Mouse (Mus musculus): ENCODE measurements around the gene Ankmy1. TPM values are rescaled to one million over a fixed set of nuclear protein-coding genes. Genes with fewer than 3 reads are reported as not detected.

Gene Ankmy1
- total RNA-seq, 2 experiments from 2014 or later: 0.16 TPM; not detected in 1

DNA sequence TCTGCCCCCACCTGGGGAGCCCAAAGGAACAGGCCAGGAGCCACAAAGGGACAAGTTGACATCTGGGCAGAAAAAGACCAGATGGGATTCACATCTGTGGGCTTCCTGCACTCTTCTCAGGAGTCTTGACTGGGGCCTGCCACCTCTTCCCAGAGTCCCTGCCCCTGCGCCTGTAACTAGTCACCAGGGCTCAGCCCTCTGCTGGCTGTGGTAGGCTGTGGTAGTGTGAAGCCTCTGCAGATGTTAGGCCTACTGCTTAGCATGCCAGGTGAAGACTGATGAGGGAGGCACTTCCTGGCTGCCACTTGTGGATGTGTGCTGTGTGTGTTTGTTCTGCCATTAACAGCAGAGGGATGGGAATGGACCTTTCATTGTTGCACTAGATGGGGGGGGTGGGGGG, 9.6 kb upstream of the Ankmy1 start:
- DNase-seq (ENCODE audit: extremely low spot score in 1 of 2, low spot score in 1 of 2): no peak

DNA sequence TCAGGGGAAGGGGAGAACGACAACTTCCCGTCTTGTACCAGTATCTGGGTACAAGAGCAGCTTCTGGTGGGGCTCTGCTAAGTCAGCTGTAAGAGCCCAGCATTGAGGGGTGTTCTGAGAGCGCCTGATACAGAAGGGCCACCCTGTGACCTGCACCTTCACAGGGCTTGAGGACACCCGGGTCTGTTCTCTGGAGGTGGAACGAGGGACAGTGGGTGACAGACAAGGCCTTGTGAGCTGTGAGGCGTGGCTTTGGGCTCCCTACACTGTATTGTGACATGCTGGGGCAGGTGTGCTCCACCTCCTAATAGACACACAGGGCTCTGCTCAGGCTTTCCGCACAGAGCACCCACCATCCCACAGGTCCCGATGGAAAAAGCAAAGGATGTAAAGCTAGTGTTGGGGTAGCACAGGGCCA, 9.0 kb upstream of the Ankmy1 start:
- DNase-seq (ENCODE audit: extremely low spot score in 1 of 2, low spot score in 1 of 2): no peak

DNA sequence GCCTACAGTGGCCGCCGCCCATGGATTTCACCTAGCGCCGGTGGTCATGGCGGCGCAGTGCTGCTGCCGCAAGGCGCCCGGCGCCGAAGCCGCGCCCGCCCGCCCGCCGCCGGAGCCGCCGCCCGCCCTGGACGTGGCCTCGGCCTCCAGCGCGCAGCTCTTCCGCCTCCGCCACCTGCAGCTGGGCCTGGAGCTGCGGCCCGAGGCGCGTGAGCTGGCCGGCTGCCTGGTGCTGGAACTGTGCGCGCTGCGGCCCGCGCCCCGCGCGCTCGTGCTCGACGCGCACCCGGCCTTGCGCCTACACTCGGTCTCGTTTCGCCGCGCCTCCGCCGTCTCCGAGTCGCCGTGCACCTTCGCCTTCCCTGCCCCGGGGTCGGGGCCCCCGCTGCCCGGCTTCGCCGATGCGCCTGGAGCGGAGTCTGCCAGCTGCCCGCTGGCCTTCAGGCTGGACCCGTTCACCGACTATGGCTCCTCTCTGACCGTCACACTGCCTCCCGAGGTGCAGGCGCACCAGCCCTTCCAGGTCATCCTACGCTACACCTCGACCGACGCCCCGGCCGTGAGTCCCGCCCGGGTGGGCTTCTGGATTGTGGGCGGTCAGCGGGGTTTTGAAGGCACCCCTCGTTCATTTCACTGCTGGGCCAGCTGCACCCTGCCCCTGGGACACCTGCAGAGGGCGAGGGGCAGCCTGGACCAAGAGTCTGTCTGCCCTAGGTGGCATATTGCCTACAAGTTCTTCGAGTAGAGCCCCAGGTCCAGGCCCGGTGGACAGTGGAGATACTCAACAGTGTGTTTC, 8.4 kb upstream of the Ankmy1 start:
- DNase-seq (ENCODE audit: extremely low spot score in 1 of 2, low spot score in 1 of 2): peak; percentile 60 to 64

DNA sequence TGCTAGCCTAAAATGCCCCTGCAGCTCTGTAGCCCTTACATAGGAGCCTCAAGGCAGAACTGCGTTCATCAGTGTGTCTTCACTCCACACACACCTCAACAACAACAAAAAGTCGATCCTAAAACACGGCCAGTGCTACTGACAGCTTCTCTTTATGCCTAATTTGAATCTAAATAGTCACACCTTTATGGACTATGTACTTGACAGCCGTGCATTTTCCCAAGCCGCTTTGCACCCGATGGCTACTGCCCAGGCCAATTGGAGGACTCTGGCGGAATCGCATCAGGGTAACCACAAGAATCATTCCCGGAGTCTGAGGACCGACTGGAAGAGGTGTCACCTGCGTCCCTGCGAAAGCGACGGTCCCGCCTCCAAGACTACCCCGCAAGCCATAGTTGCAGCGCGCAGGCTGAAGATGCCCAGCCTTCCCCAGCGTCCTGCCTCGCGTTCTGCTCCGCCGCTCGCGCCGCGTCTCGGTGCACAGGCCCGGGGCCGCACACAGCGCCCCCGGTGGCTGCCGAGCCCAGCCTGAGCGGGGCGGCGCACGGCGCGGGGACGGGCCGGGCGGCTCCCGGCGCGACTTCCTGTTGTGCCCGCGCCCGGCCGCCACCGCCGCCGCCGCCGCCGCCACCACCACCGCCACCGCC, 7.7 kb upstream of the Ankmy1 start, which contains the start of gene Rnpepl1:
Rnpepl1 (plus strand) TSS at position 545 of the 647 bp plus-strand sequence.
- DNase-seq (ENCODE audit: extremely low spot score in 1 of 2, low spot score in 1 of 2): peak; percentile 61 to 66

DNA sequence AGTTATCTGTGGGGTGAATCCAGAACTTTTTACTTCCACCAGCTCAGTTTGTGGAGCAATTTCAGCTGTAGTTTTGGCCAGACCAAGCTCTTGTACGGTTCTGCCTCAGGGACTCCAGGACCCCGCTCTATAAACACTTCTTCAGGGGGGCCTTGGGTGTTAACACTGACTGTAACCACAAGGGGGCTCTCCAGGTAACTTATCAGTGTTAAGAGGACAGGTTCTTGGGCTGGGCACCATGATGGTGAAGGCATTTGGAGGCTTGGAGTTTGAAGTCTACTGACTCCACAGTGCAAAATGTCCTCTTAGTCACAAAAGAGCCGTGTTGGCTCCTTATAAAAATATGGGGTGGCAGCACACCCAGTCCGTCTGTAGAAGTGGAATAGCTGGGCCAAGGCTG, 6.4 kb upstream of the Ankmy1 start:
- DNase-seq (ENCODE audit: extremely low spot score in 1 of 2, low spot score in 1 of 2): no peak

DNA sequence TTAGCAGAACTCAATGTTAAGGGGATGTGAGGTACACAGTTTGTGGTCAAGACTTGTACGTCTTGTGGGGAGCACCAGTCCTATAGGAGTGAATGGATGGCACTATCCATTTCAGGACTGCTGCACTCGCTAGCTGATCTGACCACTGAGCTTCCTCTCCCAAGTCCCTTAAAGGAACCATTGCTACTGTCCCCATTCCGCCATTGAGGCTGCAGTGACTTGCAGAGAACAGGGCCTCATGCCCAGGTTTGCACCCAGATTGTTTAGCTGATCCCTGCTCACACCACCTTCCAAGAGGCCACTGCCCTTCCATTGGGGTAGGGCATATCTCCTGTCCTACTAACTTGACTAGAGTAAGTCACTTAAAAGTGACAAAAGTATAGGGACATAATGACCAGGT, 6.0 kb upstream of the Ankmy1 start:
- no peak for DNase-seq (ENCODE audit: extremely low spot score in 1 of 2, low spot score in 1 of 2)

DNA sequence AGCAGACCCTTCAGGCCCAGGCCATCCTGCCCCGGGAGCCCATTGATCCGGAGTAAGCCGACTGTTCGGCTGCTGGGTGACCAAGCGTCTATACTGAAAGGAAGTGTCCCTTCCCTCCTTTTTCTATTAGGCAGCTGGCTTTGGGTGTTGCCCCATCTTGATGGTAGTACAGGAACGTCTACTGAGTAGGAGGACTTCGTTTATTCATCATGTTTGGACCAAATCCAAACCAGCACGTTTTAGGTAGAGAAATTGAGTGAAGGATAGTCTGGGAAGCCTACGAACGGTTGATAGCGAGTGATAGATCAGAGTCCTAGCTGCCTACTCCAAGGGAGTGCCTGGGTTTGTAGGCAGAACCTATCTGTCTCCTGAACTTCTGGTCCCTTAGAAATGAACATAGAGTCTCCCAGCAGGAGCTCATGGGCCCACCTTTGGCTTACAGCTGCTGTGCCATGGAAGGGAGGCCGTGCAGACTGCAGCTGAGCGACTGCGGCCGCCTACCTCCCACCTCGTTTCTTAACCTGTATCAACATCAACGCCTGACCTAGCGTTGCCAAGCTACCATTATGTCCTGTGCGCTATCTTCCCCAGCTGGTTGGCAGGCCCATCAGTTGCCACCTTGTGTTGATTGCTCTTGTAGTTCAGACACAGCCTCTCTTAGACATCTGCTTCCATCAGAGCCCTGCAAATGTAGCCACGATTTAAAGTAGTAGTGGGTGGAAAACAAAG, 5.1 kb upstream of the Ankmy1 start:
- DNase-seq (ENCODE audit: extremely low spot score in 1 of 2, low spot score in 1 of 2): no peak

DNA sequence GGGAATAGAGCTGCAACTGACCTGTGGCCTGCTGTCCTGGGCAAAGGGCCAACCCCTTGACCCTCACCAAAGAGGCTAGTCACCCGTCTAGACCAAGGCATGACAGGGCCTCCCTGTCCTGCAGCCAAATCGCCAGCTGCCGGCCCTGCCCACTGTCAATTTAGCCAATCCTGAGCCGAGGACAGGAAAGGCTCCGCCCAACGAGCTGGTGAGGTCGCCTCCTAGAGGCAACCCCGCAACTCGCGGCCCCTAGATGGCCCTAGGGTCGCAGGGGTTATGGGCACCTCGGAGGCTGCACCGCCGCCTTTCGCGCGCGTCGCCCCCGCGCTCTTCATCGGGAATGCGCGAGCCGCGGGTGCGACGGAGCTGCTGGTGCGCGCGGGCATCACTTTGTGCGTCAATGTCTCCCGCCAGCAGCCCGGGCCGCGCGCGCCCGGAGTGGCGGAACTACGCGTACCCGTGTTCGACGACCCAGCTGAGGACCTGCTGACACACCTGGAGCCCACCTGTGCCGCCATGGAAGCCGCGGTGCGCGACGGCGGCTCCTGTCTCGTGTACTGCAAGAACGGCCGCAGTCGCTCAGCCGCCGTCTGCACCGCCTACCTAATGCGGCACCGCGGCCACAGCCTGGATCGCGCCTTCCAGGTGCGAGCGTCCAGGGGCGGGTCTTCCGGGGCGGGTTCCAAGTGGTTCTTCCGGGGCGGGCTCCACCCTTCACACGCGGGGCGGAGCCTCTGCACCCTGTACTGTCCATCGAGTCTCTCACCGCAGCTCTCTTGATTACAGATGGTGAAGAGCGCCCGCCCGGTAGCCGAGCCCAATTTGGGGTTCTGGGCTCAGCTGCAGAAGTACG, 4.3 kb upstream of the Ankmy1 start, which contains the start of gene Dusp28:
Dusp28 (plus strand) TSS at position 203 of the 853 bp plus-strand sequence.
- peak; percentile 65 to 70 for DNase-seq (ENCODE audit: extremely low spot score in 1 of 2, low spot score in 1 of 2)

DNA sequence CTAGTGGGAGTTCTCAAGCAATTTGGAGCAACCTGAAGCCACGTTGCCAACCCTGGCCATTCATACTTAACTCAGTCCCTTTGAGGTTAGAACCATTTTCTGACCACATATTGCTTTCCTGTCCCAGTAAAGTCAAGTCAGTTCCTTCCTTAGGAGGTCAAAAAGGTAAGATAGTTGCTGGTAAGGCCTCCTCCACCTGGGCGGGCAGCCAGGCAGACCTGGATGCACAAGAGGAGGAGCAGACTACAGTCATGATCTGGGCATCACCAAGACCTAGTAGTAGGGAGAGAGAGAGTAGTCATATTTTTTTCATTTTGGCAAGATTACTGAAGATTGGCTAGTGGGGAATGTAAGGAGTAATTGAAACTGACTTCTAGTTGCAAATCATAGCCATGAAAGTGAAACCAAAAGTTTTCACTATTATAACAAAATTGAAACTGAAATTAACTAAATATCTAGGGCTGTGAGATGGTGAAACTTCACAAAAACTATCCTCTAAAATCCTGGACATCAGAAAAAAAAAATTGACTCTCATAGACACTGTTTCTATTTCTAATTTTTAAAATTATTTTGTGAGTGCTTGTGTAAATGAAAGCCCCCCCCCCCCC, 3.1 kb upstream of the Ankmy1 start:
- no peak for DNase-seq (ENCODE audit: extremely low spot score in 1 of 2, low spot score in 1 of 2)

DNA sequence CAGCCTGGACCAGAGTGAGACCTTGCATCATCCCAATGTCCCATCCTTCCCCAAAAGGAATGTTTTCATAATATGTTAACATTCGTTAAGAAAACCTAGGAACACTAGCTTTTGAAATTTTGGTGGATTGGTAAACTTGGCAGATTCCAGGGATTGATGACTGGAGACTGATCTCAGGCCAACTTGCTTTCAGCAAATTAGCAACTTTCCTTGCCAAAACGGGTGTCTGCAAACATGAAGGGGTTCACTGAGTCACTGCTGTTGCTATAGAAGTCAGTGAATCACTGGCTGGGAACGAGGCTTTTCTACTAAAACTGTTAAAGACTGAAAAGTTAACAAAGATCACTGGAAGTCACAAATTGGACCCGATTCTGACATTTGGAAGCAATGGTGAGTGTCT, 921 bp upstream of the Ankmy1 start:
- DNase-seq (ENCODE audit: extremely low spot score in 1 of 2, low spot score in 1 of 2): no peak

DNA sequence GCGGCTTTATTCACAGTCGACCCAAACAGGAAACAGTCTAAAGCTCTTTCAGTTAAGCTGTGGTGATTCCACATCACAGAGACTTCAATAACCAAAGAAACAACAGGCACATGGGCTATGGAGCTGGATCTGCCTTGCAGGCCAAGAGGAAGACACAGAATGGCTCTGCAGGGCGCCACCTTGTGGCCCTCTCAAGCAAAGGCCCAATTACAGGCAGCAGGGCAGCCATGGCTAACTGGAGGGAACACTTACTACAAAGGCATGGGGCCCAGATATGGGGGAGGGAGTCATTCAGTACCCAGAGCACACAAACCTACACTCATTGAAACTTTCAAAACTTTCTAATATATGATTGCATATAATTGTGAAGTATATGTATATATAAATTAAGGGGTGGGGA, 7.6 kb downstream of the Ankmy1 start:
- peak; percentile 61 to 76 for DNase-seq (ENCODE audit: extremely low spot score in 1 of 2, low spot score in 1 of 2)

DNA sequence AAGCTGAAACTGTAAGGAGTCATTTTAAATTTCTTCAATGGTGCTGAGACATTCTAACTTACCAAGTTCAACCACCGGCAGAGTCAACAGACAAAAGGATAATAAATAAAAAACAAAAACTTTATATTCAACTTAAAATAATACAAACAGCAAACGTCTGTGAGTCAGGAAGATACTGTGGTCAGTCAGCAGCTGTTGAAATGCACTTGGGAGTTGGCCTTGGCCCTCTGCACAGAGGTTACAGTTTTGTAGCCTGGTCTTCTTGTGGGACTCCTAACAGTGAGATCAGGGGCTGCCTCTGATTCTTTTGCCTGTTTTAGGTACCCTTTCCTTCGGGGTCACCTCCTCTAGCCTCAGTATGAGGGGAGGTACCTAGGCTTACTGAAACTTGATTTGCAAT, 8.8 kb downstream of the Ankmy1 start:
- no peak for DNase-seq (ENCODE audit: extremely low spot score in 1 of 2, low spot score in 1 of 2)

DNA sequence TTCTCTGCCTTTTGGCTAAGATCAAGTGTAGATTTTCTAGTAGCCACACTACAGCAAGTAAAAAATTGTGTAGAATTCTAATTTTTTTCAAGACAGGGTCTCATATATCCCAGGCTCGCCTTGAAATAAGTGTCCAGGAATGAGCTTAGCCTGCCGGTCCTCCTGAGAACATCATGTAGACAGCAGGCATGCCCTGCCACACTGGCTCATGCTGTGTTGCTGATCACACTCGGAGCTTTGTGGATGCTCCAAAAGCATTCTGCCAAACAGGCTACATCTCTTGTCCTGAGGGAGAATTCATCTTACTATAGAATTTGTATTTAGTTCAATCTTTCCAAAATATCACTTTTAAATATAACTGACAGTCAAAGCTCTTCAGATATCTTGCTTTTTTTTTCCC, 9.9 kb downstream of the Ankmy1 start:
- no peak for DNase-seq (ENCODE audit: extremely low spot score in 1 of 2, low spot score in 1 of 2)

DNA sequence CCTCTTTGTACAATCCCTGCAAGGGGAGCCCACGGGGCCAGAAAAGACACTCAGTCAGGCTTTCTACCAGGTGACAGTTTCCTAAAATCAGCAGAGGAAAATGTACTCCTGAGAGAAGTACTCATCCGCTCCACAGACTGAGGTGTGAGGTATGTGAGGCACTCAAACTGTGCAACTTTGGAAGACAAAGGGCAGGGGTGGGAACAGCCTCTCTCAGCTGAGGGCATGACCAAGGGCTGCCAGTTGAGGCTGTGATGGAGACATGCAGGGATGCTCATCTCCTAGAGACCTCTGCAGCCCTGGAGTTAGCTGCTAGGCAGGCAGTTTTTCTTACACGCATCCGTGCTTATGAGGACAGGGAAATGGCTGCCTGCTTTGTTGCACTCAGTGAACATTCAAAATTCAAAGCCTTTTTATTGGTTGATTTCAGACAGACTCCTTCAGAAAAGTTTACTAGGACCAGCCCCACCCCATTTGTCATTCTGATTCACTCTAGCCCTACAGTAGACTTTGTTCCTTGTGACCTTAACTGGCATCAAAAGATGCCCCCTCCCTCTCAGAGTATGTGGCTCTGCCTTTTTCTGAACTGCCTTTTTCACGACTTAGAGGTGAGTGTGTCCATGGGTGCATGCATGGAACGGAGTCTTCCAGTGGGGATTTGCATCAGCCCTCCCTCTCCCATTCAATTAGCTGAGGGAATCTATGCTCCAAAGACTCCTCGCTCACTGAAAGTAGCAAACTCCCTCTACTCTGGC, 13.6 kb downstream of the Ankmy1 start:
- no peak for DNase-seq (ENCODE audit: extremely low spot score in 1 of 2, low spot score in 1 of 2)

DNA sequence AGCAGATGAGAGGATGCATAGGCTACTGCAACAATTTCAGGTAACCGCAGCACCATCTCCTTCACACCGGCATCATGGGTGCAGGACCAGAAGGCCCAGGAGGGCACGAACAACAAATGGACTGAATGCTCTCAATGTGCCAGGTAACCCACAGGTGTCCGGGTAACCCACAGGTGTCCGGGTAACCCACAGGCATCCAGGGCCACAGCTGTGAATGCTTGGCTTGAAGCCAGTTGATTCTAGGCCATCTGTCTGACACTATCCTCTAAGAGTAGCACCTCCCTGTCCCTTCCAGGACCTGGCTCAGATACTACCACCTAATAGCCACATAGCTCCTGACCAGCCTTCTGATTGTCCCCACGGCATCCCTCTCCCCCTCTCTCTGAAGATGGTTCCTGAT, 20.7 kb downstream of the Ankmy1 start:
- DNase-seq (ENCODE audit: extremely low spot score in 1 of 2, low spot score in 1 of 2): no peak

DNA sequence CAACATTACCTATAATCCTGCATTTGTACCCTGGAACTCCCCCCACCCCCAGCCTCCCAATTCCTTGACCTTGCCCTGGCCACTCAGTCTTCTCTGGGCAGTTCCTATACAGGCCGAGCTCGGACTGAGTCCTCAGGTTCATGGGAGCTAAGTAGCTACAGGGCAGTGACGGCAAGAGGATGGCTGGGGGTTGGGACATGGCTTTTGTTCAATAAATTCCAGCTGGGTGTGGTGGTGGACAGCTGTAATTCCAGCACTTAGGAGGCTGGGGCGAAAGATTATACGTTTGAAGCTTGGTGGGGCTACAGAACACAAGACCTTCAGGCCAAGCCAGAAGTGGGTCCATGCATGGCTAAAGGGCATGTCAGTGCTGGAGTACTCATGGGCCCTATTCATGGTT, 22.6 kb downstream of the Ankmy1 start:
- DNase-seq (ENCODE audit: extremely low spot score in 1 of 2, low spot score in 1 of 2): no peak

DNA sequence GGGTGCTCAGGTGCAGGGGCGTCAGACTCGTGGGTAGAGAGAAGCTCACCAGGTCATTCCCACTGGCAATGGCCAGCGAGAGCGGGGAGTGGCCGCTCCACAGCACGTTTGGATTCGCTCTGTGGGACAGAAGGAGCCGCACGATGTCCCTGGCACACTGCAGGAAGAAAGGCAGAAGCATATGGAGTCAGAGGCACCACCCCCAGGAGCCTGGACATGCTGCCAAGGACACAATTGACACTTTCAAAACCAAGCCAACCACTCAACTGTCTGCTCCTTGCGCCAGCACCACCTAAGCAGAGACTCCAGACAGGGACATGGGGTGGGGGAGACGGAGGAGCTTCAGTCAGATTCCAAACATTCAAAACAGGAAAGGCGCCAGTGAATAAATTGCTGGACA, 23.4 kb downstream of the Ankmy1 start:
- peak in 1 of 2 experiments; percentile 37 for DNase-seq (ENCODE audit: extremely low spot score in 1 of 2, low spot score in 1 of 2)

DNA sequence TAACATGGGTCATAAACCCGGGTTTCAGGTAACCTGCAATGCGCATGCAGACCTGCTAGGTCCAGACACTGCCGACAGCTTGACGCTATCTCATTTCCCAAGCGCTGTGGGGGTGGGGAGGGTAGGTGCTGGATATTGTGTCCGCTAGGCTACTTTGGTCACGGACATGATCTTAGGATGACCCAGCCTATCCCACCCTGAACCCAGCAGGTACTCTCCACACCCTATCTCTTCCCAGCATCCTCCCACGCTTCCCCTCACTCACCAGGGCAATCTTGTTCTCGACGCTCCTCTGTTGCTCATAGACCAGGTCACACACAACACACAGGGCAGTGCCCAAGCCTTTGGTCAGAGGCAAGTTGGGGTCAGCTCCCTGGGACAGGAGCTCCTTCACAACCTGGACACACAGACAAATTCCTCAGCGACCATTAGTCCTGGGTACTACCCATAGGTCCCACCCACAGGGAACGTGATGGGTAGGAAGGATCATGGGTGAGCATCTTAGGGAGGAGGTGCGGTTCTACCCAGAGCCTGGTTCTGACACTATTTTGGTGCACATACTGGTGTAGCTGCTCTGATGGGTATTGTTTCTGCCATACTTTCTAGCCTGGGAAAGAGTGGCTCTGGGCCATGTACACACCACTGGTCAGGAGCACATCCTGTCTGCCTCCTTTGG, 24.5 kb downstream of the Ankmy1 start:
- no peak for DNase-seq (ENCODE audit: extremely low spot score in 1 of 2, low spot score in 1 of 2)

All from layer of hippocampus, postnatal 25 days (tissue).